Mouse (Mus musculus): ENCODE measurements around the gene Olfr665. TPM values are rescaled to one million over a fixed set of nuclear protein-coding genes. Genes with fewer than 3 reads are reported as not detected.
"Not testable (repeated sequence)": the region's sequence is repeated elsewhere in the genome, so short reads cannot be mapped to it uniquely, and the experiment has no call there.

The Olfr665 gene
- polyA plus RNA-seq (2016; fragmentation: Nextera tagmentation; extraction: Ambion mirVana) = not detected in 2 replicates

DNA sequence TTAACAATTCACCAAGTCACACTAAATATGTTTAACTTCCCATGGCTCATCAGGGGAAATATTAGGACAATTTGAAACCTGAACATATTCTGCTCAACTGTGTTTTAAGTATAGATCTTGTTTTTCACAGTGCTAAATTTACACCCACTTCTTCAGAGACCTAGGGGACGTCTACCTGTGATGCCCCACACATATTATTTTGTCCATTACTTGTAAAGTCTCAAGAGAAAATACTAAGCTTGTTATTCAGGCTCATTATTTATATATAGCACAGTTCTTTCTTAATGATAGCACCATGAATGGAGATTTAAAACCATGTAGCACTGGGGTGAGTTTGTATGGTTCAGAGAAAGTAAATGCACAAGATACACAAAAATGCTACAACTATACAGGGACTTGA lies at the start of gene Olfr665:
Olfr665 (plus strand) TSS at position 301 of the 400 bp plus-strand sequence.
- Histone ChIP-seq H3K4me1 (no peaks in the 10 kb centered on the region), H3K36me3 (replicated peaks) (no peaks in the 10 kb centered on the region), H3K4me2 (no peak within 1 kb of the TSS), H3K9ac (no peak within 1 kb of the TSS), H3K9me3 (no peaks in the 10 kb centered on the region), H3K27ac (no peak within 1 kb of the TSS), H3K4me3 (replicated peaks) (no peak within 1 kb of the TSS), H3K27me3 (no peaks in the 10 kb centered on the region)
- ATAC-seq (ENCODE audit: low FRiP score) = no peak
- 68% methylated on average over 1 of the region's 1 CpGs for WGBS

DNA sequence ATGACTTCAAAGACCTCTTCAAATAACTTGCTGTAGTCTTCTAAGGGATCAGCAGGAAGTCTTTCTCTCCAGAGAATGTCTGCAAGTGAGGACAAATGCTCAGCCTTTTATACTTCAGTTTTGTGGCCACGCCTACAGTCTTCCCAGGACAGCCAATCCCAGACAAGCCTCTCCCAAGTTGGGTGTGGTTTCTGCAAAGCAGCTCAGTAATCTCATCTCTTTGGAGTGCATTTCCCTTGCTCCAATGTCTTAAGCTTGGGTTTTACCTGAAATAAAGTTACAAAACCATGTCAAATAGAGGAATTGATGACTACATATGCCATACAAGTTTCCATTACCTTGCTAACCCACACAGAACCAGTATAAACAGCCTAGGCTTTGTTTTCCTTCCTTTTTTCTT lies 35.3 kb upstream of the Olfr665 start, which contains the start of gene Usp17lb:
Usp17lb (minus strand) TSS at position 101 of the 400 bp plus-strand sequence.
- WGBS = 61% methylated on average over 1 of the region's 1 CpGs
- no peak within 1 kb of the TSS for H3K4me3 ChIP-seq (replicated peaks)
- no peak for ATAC-seq (ENCODE audit: low FRiP score)
- no peaks in the 10 kb centered on the region for H3K36me3 ChIP-seq (replicated peaks)
- H3K4me1 ChIP-seq = no peaks in the 10 kb centered on the region
- no peak within 1 kb of the TSS for H3K4me2 ChIP-seq
- H3K27ac ChIP-seq = no peak within 1 kb of the TSS
- H3K27me3 ChIP-seq = no peaks in the 10 kb centered on the region
- H3K9me3 ChIP-seq = no peaks in the 10 kb centered on the region
- H3K9ac ChIP-seq = no peak within 1 kb of the TSS

- no peaks in the 10 kb centered on the region for H3K4me1 ChIP-seq
- 78% methylated on average over 1 of the region's 1 CpGs for WGBS
- H3K4me3 ChIP-seq (replicated peaks) = no peak overlapping the region
- no peaks in the 10 kb centered on the region for H3K9me3 ChIP-seq
- ATAC-seq (ENCODE audit: low FRiP score) = no peak
- no peak overlapping the region for H3K9ac ChIP-seq
- H3K27me3 ChIP-seq = no peaks in the 10 kb centered on the region
- H3K4me2 ChIP-seq = no peak overlapping the region
- no peak overlapping the region for H3K27ac ChIP-seq
- H3K36me3 ChIP-seq (replicated peaks) = no peaks in the 10 kb centered on the region
Observed at GRCm38 (mm10) chr7:104843731-104844287, 34.0 kb upstream of the Olfr665 start.

- 68% methylated on average over 2 of the region's 2 CpGs for WGBS
- H3K27ac ChIP-seq; H3K4me2 ChIP-seq; H3K4me3 ChIP-seq (replicated peaks); H3K9ac ChIP-seq; H3K4me1 ChIP-seq; H3K9me3 ChIP-seq; ATAC-seq (ENCODE audit: low FRiP score); H3K36me3 ChIP-seq (replicated peaks); H3K27me3 ChIP-seq: not testable (repeated sequence)
Observed at GRCm38 (mm10) chr7:104851546-104851945, 26.3 kb upstream of the Olfr665 start.

DNA sequence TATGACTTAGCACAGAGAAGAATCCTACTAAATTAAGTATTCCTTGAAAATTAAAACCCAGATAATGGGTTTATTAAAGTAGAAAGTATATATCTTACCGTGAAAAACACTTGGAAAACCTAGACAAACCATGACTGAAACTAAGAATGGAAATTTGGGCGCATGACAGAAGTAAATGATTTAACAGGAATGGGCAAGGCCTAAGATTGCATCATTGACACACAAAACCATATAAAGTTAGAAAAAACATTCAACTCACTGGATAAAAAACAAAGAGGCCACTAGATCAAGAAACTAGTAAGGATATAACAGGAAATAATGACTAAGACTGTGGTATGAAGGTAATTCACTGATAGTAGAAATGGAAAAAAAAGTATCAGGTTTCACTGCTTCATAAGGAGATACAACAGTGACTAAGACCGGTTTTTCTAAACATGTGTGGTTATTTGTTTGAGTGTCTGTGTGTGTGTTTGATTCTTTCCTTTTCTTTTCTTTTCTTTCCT lies 22.5 kb upstream of the Olfr665 start:
- ATAC-seq (ENCODE audit: low FRiP score) = no peak
- Histone ChIP-seq H3K36me3 (replicated peaks) (no peaks in the 10 kb centered on the region), H3K27me3 (no peaks in the 10 kb centered on the region), H3K9ac (no peak overlapping the region), H3K4me3 (replicated peaks) (no peak overlapping the region), H3K4me1 (no peaks in the 10 kb centered on the region), H3K9me3 (no peaks in the 10 kb centered on the region), H3K27ac (no peak overlapping the region), H3K4me2 (no peak overlapping the region)
- 80% methylated on average over 3 of the region's 3 CpGs for WGBS

DNA sequence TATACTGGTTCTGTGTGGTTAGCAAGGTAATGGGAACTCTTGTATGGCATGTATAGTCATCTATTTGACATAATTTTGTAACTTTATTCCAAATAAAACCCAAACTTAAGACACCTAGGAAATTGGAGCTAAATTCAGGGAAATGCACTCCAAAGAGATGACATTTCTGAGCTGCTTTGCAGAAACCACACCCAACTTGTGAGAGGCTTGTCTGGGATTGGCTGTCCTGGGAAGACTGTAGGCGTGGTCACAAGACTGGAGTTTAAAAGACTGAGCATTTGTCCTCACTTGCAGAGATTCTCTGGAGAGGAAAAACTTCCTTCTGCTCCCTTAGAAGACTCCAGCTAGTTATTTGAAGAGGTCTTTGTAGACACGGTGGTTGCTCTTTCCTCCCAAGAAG lies 21.1 kb upstream of the Olfr665 start, which contains the start of gene Usp17la:
Usp17la (plus strand) TSS at position 301 of the 400 bp plus-strand sequence.
- not testable (repeated sequence) for H3K9me3 ChIP-seq; H3K27me3 ChIP-seq; ATAC-seq (ENCODE audit: low FRiP score); H3K4me2 ChIP-seq; H3K4me3 ChIP-seq (replicated peaks); H3K36me3 ChIP-seq (replicated peaks); H3K27ac ChIP-seq; H3K4me1 ChIP-seq; H3K9ac ChIP-seq
- WGBS = 82% methylated on average over 2 of the region's 2 CpGs

DNA sequence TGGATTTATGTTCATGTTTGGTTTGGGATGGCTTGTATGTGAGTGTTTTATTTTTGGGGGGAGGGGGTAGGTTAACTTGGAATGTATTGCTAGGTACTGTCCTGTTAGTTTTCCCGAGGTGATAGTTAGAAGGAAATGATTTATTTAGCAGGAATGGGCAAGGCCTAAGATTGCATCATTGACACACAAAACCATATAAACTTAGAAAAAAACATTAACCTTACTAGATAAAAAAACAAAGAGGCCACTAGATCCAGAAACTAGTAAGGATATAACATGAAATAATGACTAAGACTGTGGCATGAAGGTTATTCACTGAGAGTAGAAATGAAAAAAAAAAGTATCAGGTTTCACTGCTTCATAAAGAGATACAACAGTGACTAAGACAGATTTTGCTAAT lies 20.1 kb upstream of the Olfr665 start:
- H3K4me2 ChIP-seq = no peak overlapping the region
- no peaks in the 10 kb centered on the region for H3K4me1 ChIP-seq
- no peak overlapping the region for H3K4me3 ChIP-seq (replicated peaks)
- no peak overlapping the region for H3K9ac ChIP-seq
- no peaks in the 10 kb centered on the region for H3K36me3 ChIP-seq (replicated peaks)
- H3K27ac ChIP-seq = no peak overlapping the region
- no peak for ATAC-seq (ENCODE audit: low FRiP score)
- H3K9me3 ChIP-seq = no peaks in the 10 kb centered on the region
- 79% methylated on average over 1 of the region's 1 CpGs for WGBS
- H3K27me3 ChIP-seq = no peaks in the 10 kb centered on the region

DNA sequence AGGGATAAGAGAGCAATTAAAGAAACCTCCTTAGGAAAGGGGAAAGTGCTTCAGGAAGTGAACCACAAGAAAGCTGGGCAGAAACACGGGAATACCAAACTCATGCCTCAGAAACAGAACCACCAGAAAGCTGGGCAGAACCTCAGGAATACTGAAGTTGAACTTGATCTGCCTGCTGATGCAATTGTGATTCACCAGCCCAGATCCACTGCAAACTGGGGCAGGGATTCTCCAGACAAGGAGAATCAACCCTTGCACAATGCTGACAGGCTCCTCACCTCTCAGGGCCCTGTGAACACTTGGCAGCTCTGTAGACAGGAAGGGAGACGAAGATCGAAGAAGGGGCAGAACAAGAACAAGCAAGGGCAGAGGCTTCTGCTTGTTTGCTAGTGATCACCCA lies 16.4 kb upstream of the Olfr665 start:
- H3K36me3 ChIP-seq (replicated peaks) = no peaks in the 10 kb centered on the region
- no peaks in the 10 kb centered on the region for H3K27me3 ChIP-seq
- no peak for ATAC-seq (ENCODE audit: low FRiP score)
- no peak overlapping the region for H3K27ac ChIP-seq
- H3K9me3 ChIP-seq = no peaks in the 10 kb centered on the region
- H3K4me2 ChIP-seq = no peak overlapping the region
- H3K9ac ChIP-seq = no peak overlapping the region
- H3K4me1 ChIP-seq = no peaks in the 10 kb centered on the region
- 94% methylated on average over 3 of the region's 3 CpGs for WGBS
- H3K4me3 ChIP-seq (replicated peaks) = no peak overlapping the region

DNA sequence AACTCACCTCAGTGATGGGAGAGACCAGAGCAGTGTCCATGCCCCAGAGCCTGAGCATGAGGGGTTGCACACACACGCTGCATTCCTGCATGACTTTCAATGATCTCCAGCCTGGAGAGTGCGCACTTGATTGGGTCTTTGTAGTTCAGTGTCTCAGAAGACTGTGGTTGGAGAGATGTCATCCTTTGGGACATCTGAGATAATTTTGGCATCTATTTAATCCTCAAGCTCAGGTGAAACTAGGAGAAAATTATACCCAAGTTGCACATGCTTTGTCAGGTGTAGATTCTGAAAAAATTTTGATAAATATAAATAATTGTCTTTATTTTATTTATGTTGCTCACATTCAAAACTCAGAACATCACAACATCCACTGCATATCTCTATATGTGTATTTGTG lies 18.0 kb downstream of the Olfr665 start, which contains the start of gene Olfr666:
Olfr666 (minus strand) TSS at position 101 of the 400 bp plus-strand sequence.
- ATAC-seq (ENCODE audit: low FRiP score) = no peak
- Histone ChIP-seq H3K9ac (no peak within 1 kb of the TSS), H3K27ac (no peak within 1 kb of the TSS), H3K4me2 (no peak within 1 kb of the TSS), H3K9me3 (no peaks in the 10 kb centered on the region), H3K4me1 (no peaks in the 10 kb centered on the region), H3K36me3 (replicated peaks) (no peaks in the 10 kb centered on the region), H3K4me3 (replicated peaks) (no peak within 1 kb of the TSS), H3K27me3 (no peaks in the 10 kb centered on the region)
- WGBS = 87% methylated on average over 2 of the region's 2 CpGs

DNA sequence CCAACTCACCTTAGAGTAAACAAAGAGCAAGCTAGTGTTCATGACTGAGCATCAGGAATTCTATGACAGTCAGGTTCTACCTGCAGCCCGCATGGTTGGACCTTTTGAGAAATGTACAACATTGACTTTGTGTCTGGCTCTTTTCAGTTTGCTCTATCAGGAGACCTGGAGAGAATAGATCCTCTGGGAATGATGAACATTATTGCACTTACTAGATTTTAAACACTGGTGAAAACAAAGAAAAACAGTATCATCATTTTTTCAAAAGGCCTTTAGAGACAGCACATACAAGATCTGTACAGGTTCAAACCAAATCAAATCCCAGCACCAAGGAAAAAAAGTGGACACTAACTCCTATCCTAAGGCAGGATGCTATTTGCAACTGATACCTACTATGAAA lies 43.6 kb downstream of the Olfr665 start, which contains the start of gene Olfr667:
Olfr667 (minus strand) TSS at position 101 of the 400 bp plus-strand sequence.
- WGBS = 85% methylated on average over 1 of the region's 1 CpGs

DNA sequence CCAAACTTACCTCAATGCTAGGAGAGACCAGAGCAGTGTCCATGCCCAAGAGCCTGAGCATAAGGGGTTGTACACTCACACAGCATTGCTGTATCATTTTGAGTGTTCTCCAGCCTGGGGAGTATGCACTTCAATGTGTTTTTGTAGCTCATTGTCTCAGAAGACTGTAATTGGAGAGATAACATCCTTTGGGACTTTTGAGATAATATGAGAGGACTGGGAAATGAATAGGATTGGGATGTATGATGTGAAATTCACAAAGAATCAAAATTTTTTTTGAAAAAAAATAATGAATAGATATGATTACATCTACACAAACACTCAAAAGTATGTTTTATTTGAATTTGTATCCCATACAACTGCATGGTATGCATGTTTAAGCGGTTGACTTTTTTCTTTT lies 50.1 kb downstream of the Olfr665 start, which contains the start of gene Olfr668:
Olfr668 (minus strand) TSS at position 101 of the 400 bp plus-strand sequence.
- H3K4me3 ChIP-seq (replicated peaks) = no peak within 1 kb of the TSS
- H3K27ac ChIP-seq = no peak within 1 kb of the TSS
- H3K4me1 ChIP-seq = no peaks in the 10 kb centered on the region
- 84% methylated on average over 1 of the region's 1 CpGs for WGBS
- no peaks in the 10 kb centered on the region for H3K27me3 ChIP-seq
- no peaks in the 10 kb centered on the region for H3K36me3 ChIP-seq (replicated peaks)
- no peak within 1 kb of the TSS for H3K9ac ChIP-seq
- ATAC-seq (ENCODE audit: low FRiP score) = no peak
- no peak within 1 kb of the TSS for H3K4me2 ChIP-seq
- no peaks in the 10 kb centered on the region for H3K9me3 ChIP-seq

More for the DNA sequence above, 43.6 kb downstream of the Olfr665 start, which contains the start of gene Olfr667:
- Histone ChIP-seq H3K9me3 (no peaks in the 10 kb centered on the region), H3K4me2 (no peak within 1 kb of the TSS), H3K4me1 (no peaks in the 10 kb centered on the region), H3K27me3 (no peaks in the 10 kb centered on the region), H3K9ac (no peak within 1 kb of the TSS), H3K4me3 (replicated peaks) (no peak within 1 kb of the TSS), H3K36me3 (replicated peaks) (no peaks in the 10 kb centered on the region), H3K27ac (no peak within 1 kb of the TSS)
- ATAC-seq (ENCODE audit: low FRiP score) = no peak

Data from forebrain, embryonic 12.5 days (tissue).